Mouse (Mus musculus): Measurements from ENCODE around the gene Gm9040. TPM values are rescaled to one million over a fixed set of nuclear protein-coding genes. Genes with fewer than 3 reads are reported as not detected.
A peak's percentile ranks its signal among the peaks of the same experiment; 100 is the strongest.
"Not testable (repeated sequence)": the region's sequence is repeated elsewhere in the genome, so short reads cannot be mapped to it uniquely, and the experiment has no call there.

The Gm9040 gene
- polyA plus RNA-seq, 1 experiment from 2014 or later, result not detected

GRCm38 (mm10) chr10:118319024-118319423, 7.7 kb downstream of the Gm9040 start:
- WGBS, result 87% methylated on average over 8 of the region's 8 CpGs
- no peak for TF ChIP-seq CTCF (IDR thresholded peaks at IDR 0.05; ENCODE audit: low read depth)
- H3K27me3 ChIP-seq (replicated peaks; ENCODE audit: control insufficient read depth, insufficient read depth, low read length), result no peaks in the 10 kb centered on the region
- no peak overlapping the region for H3K9ac ChIP-seq (ENCODE audit: low read depth, low read length)
- no peak overlapping the region for H3K4me3 ChIP-seq (ENCODE audit: low read depth, low read length)
- no peaks in the 10 kb centered on the region for H3K36me3 ChIP-seq (ENCODE audit: control insufficient read depth, insufficient read depth)
- H3K9me3 ChIP-seq (ENCODE audit: control insufficient read depth), result no peaks in the 10 kb centered on the region
- no peak overlapping the region for H3K4me2 ChIP-seq (replicated peaks; ENCODE audit: low read depth)
- no peak for ATAC-seq
- no peaks in the 10 kb centered on the region for H3K4me1 ChIP-seq (replicated peaks; ENCODE audit: control insufficient read depth, insufficient read depth, low read length)
- H3K27ac ChIP-seq (ENCODE audit: low read depth, low read length), result no peak overlapping the region

DNA sequence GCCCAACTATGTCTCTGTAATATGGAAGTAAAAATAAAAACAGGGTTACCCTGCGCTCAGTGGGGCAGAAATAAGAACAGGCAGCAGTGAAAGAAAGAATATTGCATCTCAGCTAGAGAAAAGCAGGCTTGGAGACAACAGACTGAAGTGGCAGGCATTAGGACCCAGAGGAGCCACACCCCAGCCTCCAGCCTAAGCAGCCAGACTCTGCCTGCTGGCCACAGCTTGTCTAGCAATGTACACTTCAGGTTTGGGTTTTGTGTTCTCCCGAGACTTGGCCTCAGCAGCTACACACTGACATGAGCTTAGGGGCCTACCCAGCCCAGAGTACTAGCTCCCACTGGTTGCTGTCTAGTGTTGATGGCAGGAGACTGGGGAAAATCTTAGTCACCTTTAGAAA, 24.6 kb downstream of the Gm9040 start:
- H3K4me1 ChIP-seq (replicated peaks; ENCODE audit: control insufficient read depth, insufficient read depth, low read length); H3K4me3 ChIP-seq (ENCODE audit: low read depth, low read length); H3K9me3 ChIP-seq (ENCODE audit: control insufficient read depth); H3K4me2 ChIP-seq (replicated peaks; ENCODE audit: low read depth); H3K9ac ChIP-seq (ENCODE audit: low read depth, low read length); ATAC-seq; H3K36me3 ChIP-seq (ENCODE audit: control insufficient read depth, insufficient read depth); H3K27ac ChIP-seq (ENCODE audit: low read depth, low read length); H3K27me3 ChIP-seq (replicated peaks; ENCODE audit: control insufficient read depth, insufficient read depth, low read length): not testable (repeated sequence)
- WGBS, result 33% methylated on average over 2 of the region's 2 CpGs

DNA sequence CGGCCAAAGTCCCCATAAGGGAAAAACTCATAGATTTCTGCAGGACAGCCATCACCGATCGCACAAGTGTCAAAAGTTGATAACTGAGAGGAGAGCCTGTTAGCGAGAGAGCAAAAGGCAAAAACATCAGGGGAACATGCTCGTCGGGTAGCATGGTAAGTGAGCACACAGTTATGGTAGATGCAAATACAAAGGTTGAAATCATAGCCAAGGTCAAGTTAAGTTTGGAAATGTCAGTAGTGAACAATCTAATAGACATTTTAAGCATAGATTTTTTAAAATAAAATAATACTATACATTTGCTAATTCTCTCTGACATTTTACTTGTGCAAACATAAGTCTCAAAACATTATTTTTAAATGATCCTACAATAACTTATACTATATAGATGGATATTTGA, 31.8 kb downstream of the Gm9040 start, which contains the start of gene Iltifb:
Gene Iltifb (minus strand): TSS at position 101 of the 400 bp plus-strand sequence.
- Histone ChIP-seq H3K9me3 (ENCODE audit: control insufficient read depth) (no peaks in the 10 kb centered on the region), H3K27ac (ENCODE audit: low read depth, low read length) (no peak within 1 kb of the TSS), H3K4me2 (replicated peaks; ENCODE audit: low read depth) (no peak within 1 kb of the TSS), H3K4me3 (ENCODE audit: low read depth, low read length) (no peak within 1 kb of the TSS), H3K4me1 (replicated peaks; ENCODE audit: control insufficient read depth, insufficient read depth, low read length) (no peaks in the 10 kb centered on the region), H3K36me3 (ENCODE audit: control insufficient read depth, insufficient read depth) (no peaks in the 10 kb centered on the region), H3K27me3 (replicated peaks; ENCODE audit: control insufficient read depth, insufficient read depth, low read length) (no peaks in the 10 kb centered on the region), H3K9ac (ENCODE audit: low read depth, low read length) (no peak within 1 kb of the TSS)
- no peak for ATAC-seq
- TF ChIP-seq CTCF (IDR thresholded peaks at IDR 0.05; ENCODE audit: low read depth), result no peak
- WGBS, result 92% methylated on average over 6 of the region's 6 CpGs

DNA sequence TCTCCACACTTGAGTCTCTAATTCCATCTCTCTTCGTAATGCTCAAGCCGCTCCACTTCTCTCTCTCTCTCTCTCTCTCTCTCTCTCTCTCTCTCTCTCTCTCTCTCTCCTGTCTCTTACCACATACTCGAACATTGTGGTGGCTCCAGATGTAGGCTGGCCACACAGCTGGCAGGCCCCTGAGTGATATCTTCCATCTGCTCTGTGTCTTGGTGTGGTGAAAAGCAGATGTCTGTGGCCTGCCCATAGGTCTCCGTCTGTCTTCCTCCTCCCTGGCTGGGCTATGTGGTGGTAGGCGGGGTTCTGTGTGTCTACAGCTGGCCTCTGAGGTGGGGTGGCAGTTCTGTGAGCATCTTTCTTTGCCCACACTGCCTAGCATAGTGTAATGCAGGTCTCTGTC, 43.8 kb downstream of the Gm9040 start:
- H3K4me2 ChIP-seq (replicated peaks; ENCODE audit: low read depth); H3K9me3 ChIP-seq (ENCODE audit: control insufficient read depth); H3K4me1 ChIP-seq (replicated peaks; ENCODE audit: control insufficient read depth, insufficient read depth, low read length); H3K27ac ChIP-seq (ENCODE audit: low read depth, low read length); H3K27me3 ChIP-seq (replicated peaks; ENCODE audit: control insufficient read depth, insufficient read depth, low read length); H3K9ac ChIP-seq (ENCODE audit: low read depth, low read length); ATAC-seq; H3K4me3 ChIP-seq (ENCODE audit: low read depth, low read length); H3K36me3 ChIP-seq (ENCODE audit: control insufficient read depth, insufficient read depth): not testable (repeated sequence)
- 69% methylated on average over 2 of the region's 5 CpGs for WGBS

DNA sequence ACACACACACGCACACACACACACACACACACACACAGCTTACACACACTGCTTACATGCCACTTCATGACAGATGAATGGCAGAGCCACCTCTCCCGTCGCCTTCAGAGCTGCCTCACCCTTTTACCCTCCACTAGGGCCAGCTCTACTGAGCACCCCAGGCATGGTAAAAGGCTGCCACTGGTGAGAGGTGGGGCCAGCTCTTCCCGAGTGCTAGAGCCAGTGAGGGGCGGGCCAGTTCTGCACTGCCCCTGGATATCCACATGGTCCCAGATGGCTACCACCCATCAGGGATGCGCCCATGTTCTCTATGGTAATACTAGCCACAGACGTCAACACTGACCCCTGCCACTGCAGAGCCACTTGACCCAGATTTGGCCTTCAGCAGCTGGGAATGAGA, 44.2 kb downstream of the Gm9040 start:
- not testable (repeated sequence) for ATAC-seq; H3K4me1 ChIP-seq (replicated peaks; ENCODE audit: control insufficient read depth, insufficient read depth, low read length); H3K4me3 ChIP-seq (ENCODE audit: low read depth, low read length); H3K27ac ChIP-seq (ENCODE audit: low read depth, low read length); H3K36me3 ChIP-seq (ENCODE audit: control insufficient read depth, insufficient read depth); H3K4me2 ChIP-seq (replicated peaks; ENCODE audit: low read depth); H3K27me3 ChIP-seq (replicated peaks; ENCODE audit: control insufficient read depth, insufficient read depth, low read length); H3K9ac ChIP-seq (ENCODE audit: low read depth, low read length); H3K9me3 ChIP-seq (ENCODE audit: control insufficient read depth)
- WGBS, result 75% methylated on average over 6 of the region's 7 CpGs

GRCm38 (mm10) chr10:118278069-118278468, 48.7 kb downstream of the Gm9040 start:
- H3K9me3 ChIP-seq (ENCODE audit: control insufficient read depth); H3K4me3 ChIP-seq (ENCODE audit: low read depth, low read length); H3K4me1 ChIP-seq (replicated peaks; ENCODE audit: control insufficient read depth, insufficient read depth, low read length); H3K4me2 ChIP-seq (replicated peaks; ENCODE audit: low read depth); H3K27ac ChIP-seq (ENCODE audit: low read depth, low read length); H3K36me3 ChIP-seq (ENCODE audit: control insufficient read depth, insufficient read depth); H3K27me3 ChIP-seq (replicated peaks; ENCODE audit: control insufficient read depth, insufficient read depth, low read length); H3K9ac ChIP-seq (ENCODE audit: low read depth, low read length): not testable (repeated sequence)
- peak; percentile 51 for ATAC-seq
- WGBS, result no CpG with 5 or more reads among the region's 4 CpGs

Other genes with a start within 250 kb of the Gm9040 start
- 3.9 and 4.4 TPM in 2 replicates for gene Mdm1, start 185.2 kb downstream of the Gm9040 start, polyA plus RNA-seq (2015; fragmentation: Nextera tagmentation; extraction: Ambion mirVana)
- gene Il22, start 122.0 kb downstream of the Gm9040 start, polyA plus RNA-seq (2015; fragmentation: Nextera tagmentation; extraction: Ambion mirVana), result not detected in 2 replicates
- not detected in 2 replicates for gene Gm32717, start 86.2 kb downstream of the Gm9040 start, polyA plus RNA-seq (2015; fragmentation: Nextera tagmentation; extraction: Ambion mirVana)
- not detected in 2 replicates for gene Gm32802, start 68.3 kb downstream of the Gm9040 start, polyA plus RNA-seq (2015; fragmentation: Nextera tagmentation; extraction: Ambion mirVana)
- not detected in 2 replicates for gene Iltifb, start 31.9 kb downstream of the Gm9040 start, polyA plus RNA-seq (2015; fragmentation: Nextera tagmentation; extraction: Ambion mirVana)
- gene Gm9044, start 5.4 kb upstream of the Gm9040 start, polyA plus RNA-seq (2015; fragmentation: Nextera tagmentation; extraction: Ambion mirVana), result not detected in 2 replicates
- 0.09 TPM in 1 of 2 replicates, not detected in the other for gene Gm9045, start 10.9 kb upstream of the Gm9040 start, polyA plus RNA-seq (2015; fragmentation: Nextera tagmentation; extraction: Ambion mirVana)
- not detected in 2 replicates for gene Gm9046, start 16.3 kb upstream of the Gm9040 start, polyA plus RNA-seq (2015; fragmentation: Nextera tagmentation; extraction: Ambion mirVana)
- not detected in 2 replicates for gene Gm9048, start 21.7 kb upstream of the Gm9040 start, polyA plus RNA-seq (2015; fragmentation: Nextera tagmentation; extraction: Ambion mirVana)
- gene Gm9049, start 27.1 kb upstream of the Gm9040 start, polyA plus RNA-seq (2015; fragmentation: Nextera tagmentation; extraction: Ambion mirVana), result 0.09 TPM in 1 of 2 replicates, not detected in the other
- gene Ifng, start 114.1 kb upstream of the Gm9040 start, polyA plus RNA-seq (2015; fragmentation: Nextera tagmentation; extraction: Ambion mirVana), result not detected in 2 replicates

Measured in intestine, postnatal 0 days (tissue).